Mouse (Mus musculus): ENCODE results near the gene Gm15155. TPM values are rescaled to one million over a fixed set of nuclear protein-coding genes. Genes with fewer than 3 reads are reported as not detected.

The Gm15155 gene
- polyA plus RNA-seq (2015; fragmentation: Nextera tagmentation; extraction: Ambion mirVana), result not detected in 2 replicates

DNA sequence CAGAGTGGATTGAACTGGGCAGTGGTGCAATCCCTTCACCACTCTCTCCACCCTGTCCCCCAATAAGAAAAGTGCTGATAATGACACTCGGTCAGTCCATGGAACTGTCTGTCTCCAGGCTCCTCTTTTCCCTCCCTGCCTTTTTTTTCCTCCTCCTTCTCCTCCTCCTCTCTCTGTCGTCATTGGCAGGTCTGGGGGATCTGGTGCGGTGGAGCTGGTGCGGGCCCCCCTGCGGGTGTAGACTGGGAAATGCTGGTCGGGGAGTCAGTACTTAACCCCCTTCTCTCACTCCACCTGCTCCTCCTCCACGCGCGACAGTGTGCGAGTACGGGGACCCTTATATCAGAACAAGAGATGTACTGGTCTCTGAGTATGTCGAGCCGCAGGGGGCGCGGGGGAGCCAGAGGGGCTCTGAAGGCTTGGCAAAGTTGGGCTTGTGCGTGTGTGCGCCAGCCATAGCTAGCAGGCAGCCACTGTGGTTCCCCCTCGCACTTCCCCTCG lies at the start of gene Gm15155:
Gm15155 (plus strand) TSS at position 401 of the 501 bp plus-strand sequence.
- Histone ChIP-seq H3K27ac (ENCODE audit: low read length) (peak within 1 kb of the TSS; percentile 82), H3K4me3 (ENCODE audit: low read depth, low read length) (peak within 1 kb of the TSS; percentile 57), H3K9me3 (replicated peaks; ENCODE audit: control insufficient read depth, low read length, poor library complexity, severe bottlenecking) (no peaks in the 10 kb centered on the region), H3K27me3 (ENCODE audit: control insufficient read depth, insufficient read depth, low read depth, low read length) (no peaks in the 10 kb centered on the region), H3K4me1 (ENCODE audit: control insufficient read depth, insufficient read depth, low read length) (0 out of 2 replicates have a peak, but pooled peaks cover 3% of the 10 kb centered on the region), H3K4me2 (ENCODE audit: low read length) (peak within 1 kb of the TSS; percentile 70), H3K36me3 (ENCODE audit: control insufficient read depth, insufficient read depth, low read length) (no peaks in the 10 kb centered on the region), H3K9ac (ENCODE audit: low read depth, low read length) (peak within 1 kb of the TSS; percentile 67)
- peak; percentile 61 for ATAC-seq
- WGBS, result 19% methylated on average over 16 of the region's 19 CpGs

DNA sequence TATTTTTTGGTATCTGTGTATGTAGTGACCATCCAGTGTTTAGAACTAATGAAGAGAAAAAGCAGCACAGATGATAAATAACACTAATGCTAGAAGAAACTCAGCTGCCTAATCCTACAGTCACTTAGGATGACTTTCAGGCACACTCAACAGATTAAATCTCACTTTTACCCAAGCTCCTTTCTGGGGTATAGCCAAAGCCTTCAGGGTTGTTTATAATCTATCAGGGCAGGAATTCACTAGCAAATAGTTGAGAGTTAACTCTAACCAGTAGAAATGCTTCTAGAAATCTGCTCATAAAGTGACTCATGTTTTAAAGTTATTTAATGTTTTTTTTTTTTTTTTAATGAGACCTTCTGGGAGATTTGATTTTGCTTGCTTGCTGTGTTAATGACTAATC lies 44.8 kb upstream of the Gm15155 start:
- no peaks in the 10 kb centered on the region; the same call in 1 of the 2 replicates for H3K9me3 ChIP-seq (replicated peaks; ENCODE audit: control insufficient read depth, low read length, poor library complexity, severe bottlenecking)
- no peak overlapping the region for H3K27ac ChIP-seq (ENCODE audit: low read length)
- H3K4me3 ChIP-seq (ENCODE audit: low read depth, low read length), result no peak overlapping the region
- no peaks in the 10 kb centered on the region for H3K36me3 ChIP-seq (ENCODE audit: control insufficient read depth, insufficient read depth, low read length)
- no peaks in the 10 kb centered on the region for H3K4me1 ChIP-seq (ENCODE audit: control insufficient read depth, insufficient read depth, low read length)
- no peak for ATAC-seq
- no peak overlapping the region for H3K9ac ChIP-seq (ENCODE audit: low read depth, low read length)
- H3K4me2 ChIP-seq (ENCODE audit: low read length), result no peak overlapping the region
- no peaks in the 10 kb centered on the region for H3K27me3 ChIP-seq (ENCODE audit: control insufficient read depth, insufficient read depth, low read depth, low read length)

DNA sequence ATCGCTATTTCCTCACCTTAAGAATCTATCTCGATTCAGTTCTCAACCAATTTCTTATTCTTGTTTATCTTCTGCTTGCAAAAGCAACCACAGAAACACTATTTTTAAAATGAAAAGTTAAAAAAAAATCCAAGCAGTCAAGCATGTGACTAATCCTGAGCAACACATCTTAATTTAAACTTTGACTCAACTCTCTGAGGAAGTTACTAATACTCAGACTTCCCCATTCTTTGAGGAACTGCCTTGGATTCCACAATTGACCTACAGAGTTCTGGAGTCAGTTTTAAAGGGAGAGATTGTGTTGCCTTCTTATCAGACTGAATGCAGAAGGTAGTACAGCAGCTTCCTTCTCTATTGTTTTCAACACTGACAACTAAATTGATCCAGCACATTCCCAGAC lies 40.0 kb upstream of the Gm15155 start:
- no peak overlapping the region for H3K4me3 ChIP-seq (ENCODE audit: low read depth, low read length)
- no peak for ATAC-seq
- no peak overlapping the region for H3K9ac ChIP-seq (ENCODE audit: low read depth, low read length)
- no peaks in the 10 kb centered on the region for H3K27me3 ChIP-seq (ENCODE audit: control insufficient read depth, insufficient read depth, low read depth, low read length)
- H3K4me1 ChIP-seq (ENCODE audit: control insufficient read depth, insufficient read depth, low read length), result no peaks in the 10 kb centered on the region
- WGBS, result 88% methylated on average over 2 of the region's 2 CpGs
- H3K4me2 ChIP-seq (ENCODE audit: low read length), result no peak overlapping the region
- H3K27ac ChIP-seq (ENCODE audit: low read length), result no peak overlapping the region
- no peaks in the 10 kb centered on the region for H3K9me3 ChIP-seq (replicated peaks; ENCODE audit: control insufficient read depth, low read length, poor library complexity, severe bottlenecking)
- 0 out of 2 replicates have a peak, but pooled peaks cover 3% of the 10 kb centered on the region for H3K36me3 ChIP-seq (ENCODE audit: control insufficient read depth, insufficient read depth, low read length)

DNA sequence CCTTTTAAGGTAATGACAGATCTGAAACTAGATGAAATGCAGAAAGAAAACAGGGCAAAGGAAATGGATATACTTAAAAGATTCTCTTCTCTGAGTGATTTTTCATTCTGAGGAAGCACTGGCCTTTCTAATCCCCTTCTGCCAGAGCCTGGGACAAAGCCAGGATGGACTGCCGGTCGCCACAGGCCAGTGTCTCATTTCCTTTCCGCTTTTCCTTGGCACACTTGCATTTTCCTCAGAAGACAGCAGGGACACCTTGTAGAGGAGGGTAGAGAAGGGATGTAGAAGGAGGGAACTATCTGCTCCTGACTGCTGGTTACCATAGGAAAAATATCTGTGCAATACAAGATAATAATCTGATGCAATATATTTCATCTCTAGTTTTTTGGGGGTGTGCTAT lies 33.1 kb upstream of the Gm15155 start:
- H3K27me3 ChIP-seq (ENCODE audit: control insufficient read depth, insufficient read depth, low read depth, low read length), result no peaks in the 10 kb centered on the region
- WGBS, result 65% methylated on average over 3 of the region's 3 CpGs
- H3K9ac ChIP-seq (ENCODE audit: low read depth, low read length), result no peak overlapping the region
- H3K4me2 ChIP-seq (ENCODE audit: low read length), result no peak overlapping the region
- no peaks in the 10 kb centered on the region for H3K4me1 ChIP-seq (ENCODE audit: control insufficient read depth, insufficient read depth, low read length)
- no peak overlapping the region for H3K4me3 ChIP-seq (ENCODE audit: low read depth, low read length)
- H3K27ac ChIP-seq (ENCODE audit: low read length), result no peak overlapping the region
- H3K36me3 ChIP-seq (ENCODE audit: control insufficient read depth, insufficient read depth, low read length), result no peaks in the 10 kb centered on the region
- no peak for ATAC-seq
- no peaks in the 10 kb centered on the region for H3K9me3 ChIP-seq (replicated peaks; ENCODE audit: control insufficient read depth, low read length, poor library complexity, severe bottlenecking)

DNA sequence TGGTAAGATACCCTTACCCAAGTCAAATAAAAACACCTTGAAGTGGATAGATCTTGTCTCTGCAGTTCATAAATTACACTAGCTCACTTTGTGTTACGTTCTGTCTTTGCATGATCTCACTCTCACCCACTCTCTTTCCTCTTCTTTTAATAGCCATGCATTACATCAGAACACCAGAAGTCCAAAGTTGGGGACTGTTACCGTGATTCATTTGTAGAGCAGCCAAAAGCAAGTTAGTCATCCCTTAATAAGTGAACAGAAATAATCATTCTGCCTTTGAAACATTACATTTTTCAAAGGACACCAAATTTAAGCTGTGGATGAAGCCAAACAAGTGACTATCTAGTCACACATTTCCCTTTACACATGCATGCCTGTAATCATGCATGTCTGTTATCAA lies 32.1 kb upstream of the Gm15155 start:
- ATAC-seq, result no peak
- H3K4me2 ChIP-seq (ENCODE audit: low read length), result no peak overlapping the region
- no peak overlapping the region for H3K27ac ChIP-seq (ENCODE audit: low read length)
- 76% methylated on average over 2 of the region's 2 CpGs for WGBS
- H3K9me3 ChIP-seq (replicated peaks; ENCODE audit: control insufficient read depth, low read length, poor library complexity, severe bottlenecking), result no peaks in the 10 kb centered on the region
- H3K4me3 ChIP-seq (ENCODE audit: low read depth, low read length), result no peak overlapping the region
- no peaks in the 10 kb centered on the region for H3K36me3 ChIP-seq (ENCODE audit: control insufficient read depth, insufficient read depth, low read length)
- no peak overlapping the region for H3K9ac ChIP-seq (ENCODE audit: low read depth, low read length)
- no peaks in the 10 kb centered on the region for H3K27me3 ChIP-seq (ENCODE audit: control insufficient read depth, insufficient read depth, low read depth, low read length)
- no peaks in the 10 kb centered on the region for H3K4me1 ChIP-seq (ENCODE audit: control insufficient read depth, insufficient read depth, low read length)

DNA sequence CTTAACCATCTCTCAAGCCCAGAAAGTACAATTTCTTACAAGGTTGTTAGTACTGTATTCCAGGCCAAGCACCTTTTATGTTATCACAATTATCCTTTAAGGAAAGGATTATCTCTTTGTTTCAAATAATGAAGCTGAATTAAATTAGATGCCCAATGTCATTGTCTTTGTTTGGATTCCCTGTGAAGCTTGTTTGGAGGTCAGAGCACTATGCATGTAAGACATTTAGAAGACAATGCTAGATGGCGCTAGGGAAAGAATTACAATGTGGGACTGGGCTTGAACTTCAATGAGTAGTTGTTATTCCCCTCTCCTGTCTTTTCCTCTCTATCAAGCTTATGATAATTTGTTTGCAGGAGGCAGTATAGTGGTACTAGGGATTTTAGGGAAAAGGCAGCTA lies 29.9 kb upstream of the Gm15155 start:
- H3K9ac ChIP-seq (ENCODE audit: low read depth, low read length), result no peak overlapping the region
- H3K4me1 ChIP-seq (ENCODE audit: control insufficient read depth, insufficient read depth, low read length), result no peaks in the 10 kb centered on the region
- H3K27ac ChIP-seq (ENCODE audit: low read length), result no peak overlapping the region
- no peaks in the 10 kb centered on the region for H3K9me3 ChIP-seq (replicated peaks; ENCODE audit: control insufficient read depth, low read length, poor library complexity, severe bottlenecking)
- WGBS, result 54% methylated on average over 1 of the region's 1 CpGs
- H3K4me2 ChIP-seq (ENCODE audit: low read length), result no peak overlapping the region
- no peaks in the 10 kb centered on the region for H3K27me3 ChIP-seq (ENCODE audit: control insufficient read depth, insufficient read depth, low read depth, low read length)
- no peaks in the 10 kb centered on the region for H3K36me3 ChIP-seq (ENCODE audit: control insufficient read depth, insufficient read depth, low read length)
- no peak overlapping the region for H3K4me3 ChIP-seq (ENCODE audit: low read depth, low read length)
- no peak for ATAC-seq

DNA sequence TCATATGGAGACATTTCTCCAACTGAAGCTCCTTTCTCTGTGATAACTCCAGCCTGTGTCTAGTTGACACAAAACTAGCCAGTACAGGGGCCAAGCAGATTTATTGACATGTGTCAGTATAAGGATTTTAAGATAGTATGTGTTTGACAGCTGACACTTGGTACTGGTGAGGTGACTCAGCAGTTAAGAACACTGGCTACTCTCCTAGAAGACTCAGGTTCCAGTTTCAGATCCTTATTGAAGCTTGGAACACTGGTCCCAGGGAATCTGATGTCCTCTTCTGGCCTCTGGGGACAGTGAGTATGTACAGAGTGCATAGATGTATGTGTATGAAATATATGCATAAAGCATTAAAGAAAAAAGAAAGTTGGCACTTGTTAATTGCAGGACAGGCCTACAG lies 28.2 kb upstream of the Gm15155 start:
- H3K4me3 ChIP-seq (ENCODE audit: low read depth, low read length), result no peak overlapping the region
- no peak overlapping the region for H3K27ac ChIP-seq (ENCODE audit: low read length)
- H3K4me2 ChIP-seq (ENCODE audit: low read length), result no peak overlapping the region
- ATAC-seq, result no peak
- no peaks in the 10 kb centered on the region for H3K36me3 ChIP-seq (ENCODE audit: control insufficient read depth, insufficient read depth, low read length)
- no peaks in the 10 kb centered on the region for H3K4me1 ChIP-seq (ENCODE audit: control insufficient read depth, insufficient read depth, low read length)
- no peaks in the 10 kb centered on the region for H3K9me3 ChIP-seq (replicated peaks; ENCODE audit: control insufficient read depth, low read length, poor library complexity, severe bottlenecking)
- no peaks in the 10 kb centered on the region for H3K27me3 ChIP-seq (ENCODE audit: control insufficient read depth, insufficient read depth, low read depth, low read length)
- H3K9ac ChIP-seq (ENCODE audit: low read depth, low read length), result no peak overlapping the region

DNA sequence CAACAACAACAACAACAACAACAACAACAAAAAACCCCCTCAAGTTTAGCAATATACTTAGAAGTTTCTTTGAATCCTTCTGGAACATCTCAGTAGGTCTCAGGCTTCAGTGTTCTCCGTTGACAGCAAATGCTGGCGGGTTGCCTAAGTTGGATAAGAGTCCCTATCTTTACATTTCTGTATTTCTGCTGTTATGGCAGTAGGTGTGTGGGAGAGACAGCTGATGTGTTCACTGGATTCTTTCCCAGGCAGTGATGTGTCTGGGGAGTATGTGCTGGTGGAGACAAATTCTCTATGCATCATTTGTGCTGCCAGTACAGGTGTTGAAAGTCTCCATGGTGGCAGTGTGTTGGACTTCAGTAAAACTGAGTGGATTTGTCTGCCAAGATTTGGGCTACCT lies 23.3 kb upstream of the Gm15155 start:
- Histone ChIP-seq H3K4me2 (ENCODE audit: low read length) (no peak overlapping the region), H3K9me3 (replicated peaks; ENCODE audit: control insufficient read depth, low read length, poor library complexity, severe bottlenecking) (no peaks in the 10 kb centered on the region), H3K4me1 (ENCODE audit: control insufficient read depth, insufficient read depth, low read length) (no peaks in the 10 kb centered on the region), H3K4me3 (ENCODE audit: low read depth, low read length) (no peak overlapping the region), H3K9ac (ENCODE audit: low read depth, low read length) (no peak overlapping the region), H3K27me3 (ENCODE audit: control insufficient read depth, insufficient read depth, low read depth, low read length) (no peaks in the 10 kb centered on the region), H3K36me3 (ENCODE audit: control insufficient read depth, insufficient read depth, low read length) (no peaks in the 10 kb centered on the region), H3K27ac (ENCODE audit: low read length) (no peak overlapping the region)
- ATAC-seq, result no peak
- WGBS, result 94% methylated on average over 2 of the region's 2 CpGs

DNA sequence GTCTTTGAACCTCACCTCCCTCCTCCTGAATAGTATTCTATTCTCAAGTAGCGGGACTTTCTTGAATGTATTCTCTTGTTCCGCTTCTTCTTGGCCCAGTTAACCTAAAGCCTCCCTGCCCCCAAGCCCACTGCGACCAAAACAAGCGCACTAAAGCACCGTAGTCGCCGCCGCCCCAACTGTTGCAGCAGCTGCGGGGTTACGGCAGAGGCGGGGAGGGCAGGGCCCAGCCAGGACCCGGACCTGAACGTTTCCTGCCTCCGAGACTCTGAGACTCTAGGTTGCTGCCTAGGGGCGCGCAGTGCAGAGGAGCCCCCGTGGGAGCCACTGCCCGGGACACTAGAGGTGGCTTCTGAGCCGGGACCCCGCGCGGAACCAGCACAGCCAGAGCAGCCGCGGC lies 2.0 kb upstream of the Gm15155 start:
- WGBS, result 29% methylated on average over 24 of the region's 24 CpGs
- Histone ChIP-seq H3K9ac (ENCODE audit: low read depth, low read length) (peak overlapping the region; percentile 67), H3K27me3 (ENCODE audit: control insufficient read depth, insufficient read depth, low read depth, low read length) (no peaks in the 10 kb centered on the region), H3K4me1 (ENCODE audit: control insufficient read depth, insufficient read depth, low read length) (0 out of 2 replicates have a peak, but pooled peaks cover 3% of the 10 kb centered on the region), H3K27ac (ENCODE audit: low read length) (peak overlapping the region; percentile 82), H3K4me2 (ENCODE audit: low read length) (peak overlapping the region; percentile 70), H3K36me3 (ENCODE audit: control insufficient read depth, insufficient read depth, low read length) (no peaks in the 10 kb centered on the region), H3K4me3 (ENCODE audit: low read depth, low read length) (peak overlapping the region; percentile 57), H3K9me3 (replicated peaks; ENCODE audit: control insufficient read depth, low read length, poor library complexity, severe bottlenecking) (no peaks in the 10 kb centered on the region)
- peak; percentile 47 for ATAC-seq
